In genomic region chr17:35710705-35711347, GRCm38 (mm10) we compare ENCODE assay signal across 8 mouse cellular contexts. TPM values are rescaled to one million over a fixed set of nuclear protein-coding genes. Genes with fewer than 3 reads are reported as not detected.
DNase-seq lines count a peak whose midpoint lies in the region; ATAC-seq and TF ChIP-seq lines count a peak whose summit lies in the region.

No protein-coding gene starts in this region.

- H3K9me3 ChIP-seq in forebrain, embryonic 16.5 days (ENCODE audit: control insufficient read depth, low read length) = no peaks in the 10 kb centered on the region

- peak overlapping the region; percentile 46; the same call in 1 of the 2 replicates for H3K27ac ChIP-seq in cerebellum, adult 2 months (ENCODE audit: insufficient read depth, low read length)
- H3K27ac ChIP-seq in forebrain, embryonic 16.5 days (ENCODE audit: low read length) = 0 out of 2 replicates have a peak overlapping the region, but pooled peaks have one; percentile 5

- no peak overlapping the region for H3K9ac ChIP-seq in forebrain, embryonic 16.5 days (replicated peaks; ENCODE audit: low read depth, low read length)

- H3K4me1 ChIP-seq in cerebellum, adult 2 months (ENCODE audit: control insufficient read depth, insufficient read depth, low read length) = peaks cover 10% of the 10 kb centered on the region
- peaks cover 15% of the 10 kb centered on the region for H3K4me1 ChIP-seq in forebrain, embryonic 16.5 days (replicated peaks; ENCODE audit: control insufficient read depth, insufficient read depth, low read length)

- peak; percentile 89 for ATAC-seq in forebrain, embryonic 16.5 days
- ATAC-seq in activated CD4-positive, CD25-positive, alpha-beta regulatory T cell, adult 4 months = no peak
- no peak for ATAC-seq in frontal cortex, adult (ENCODE audit: low TSS enrichment)

- H3K4me2 ChIP-seq in forebrain, embryonic 16.5 days (ENCODE audit: low read length) = 0 out of 2 replicates have a peak overlapping the region, but pooled peaks have one; percentile 8

- H3K27me3 ChIP-seq in cerebellum, adult 2 months (ENCODE audit: control insufficient read depth, insufficient read depth, low read length) = no peaks in the 10 kb centered on the region
- H3K27me3 ChIP-seq in forebrain, embryonic 16.5 days (replicated peaks; ENCODE audit: control insufficient read depth, insufficient read depth, low read length) = no peaks in the 10 kb centered on the region

- WGBS in cerebellum, adult 2 months = 26% methylated on average over 8 of the region's 8 CpGs
- 10% methylated on average over 8 of the region's 8 CpGs for WGBS in forebrain, embryonic 16.5 days

- DNase-seq in cerebellum, adult 2 months = peak in 1 of 2 experiments; percentile 53
- no peak for DNase-seq in cerebellum, adult 8-10 months
- DNase-seq in NIH3T3 (ENCODE audit: low read depth) = peak; percentile 51
- peak; percentile 86 to 92 for DNase-seq in kidney, postnatal 36 days
- DNase-seq in gastrocnemius, adult 8-10 months (ENCODE audit: low spot score in 2 of 2) = no peak

- no peaks in the 10 kb centered on the region for H3K36me3 ChIP-seq in forebrain, embryonic 16.5 days (ENCODE audit: control insufficient read depth, insufficient read depth)

- no peak overlapping the region for H3K4me3 ChIP-seq in cerebellum, adult 2 months (replicated peaks; ENCODE audit: insufficient read depth, low read depth, low read length)
- no peak overlapping the region for H3K4me3 ChIP-seq in forebrain, embryonic 16.5 days (replicated peaks; ENCODE audit: low read length)

- TF ChIP-seq CTCF in cerebellum, adult 2 months (IDR thresholded peaks at IDR 0.05; ENCODE audit: borderline replicate concordance, insufficient read depth, low read depth, low read length) = no peak

- TF ChIP-seq POLR2A in cerebellum, adult 2 months (IDR thresholded peaks at IDR 0.05; ENCODE audit: borderline replicate concordance, insufficient read depth, low read length) = no peak

RNA-seq across cellular contexts. Expression of gene Ddr1, which starts 6.4 kb away (rescaled TPM):
- 76.7 and 76.9 TPM in 2 replicates for polyA plus RNA-seq in cerebellum, adult 2 months (2012; rRNA removed)
- 113 and 116 TPM in 2 replicates for polyA plus RNA-seq in forebrain, embryonic 16.5 days (2015; fragmentation: Nextera tagmentation; extraction: Ambion mirVana)
- polyA plus RNA-seq in activated CD4-positive, CD25-positive, alpha-beta regulatory T cell, adult 4 months (2017; shearing (Covaris generic)) = under 1 TPM; 0.66 to 0.71 TPM
- 10 to 100 TPM; 13.7 to 20.0 (median 15.9) TPM for total RNA-seq in gastrocnemius, adult 8-10 months (2022)

RNA-seq across cellular contexts. Expression of gene Gtf2h4, which starts 37.3 kb away (rescaled TPM):
- 30.7 and 34.8 TPM in 2 replicates for polyA plus RNA-seq in cerebellum, adult 2 months (2012; rRNA removed)
- 34.6 and 35.3 TPM in 2 replicates for polyA plus RNA-seq in forebrain, embryonic 16.5 days (2015; fragmentation: Nextera tagmentation; extraction: Ambion mirVana)
- 10 to 100 TPM; 11.5 to 30.4 TPM for polyA plus RNA-seq in activated CD4-positive, CD25-positive, alpha-beta regulatory T cell, adult 4 months (2017; shearing (Covaris generic))
- total RNA-seq in gastrocnemius, adult 8-10 months (2022) = 10 to 100 TPM; 16.0 to 21.6 (median 17.9) TPM

RNA-seq across cellular contexts. Expression of gene Vars2, which starts 43.4 kb away (rescaled TPM):
- polyA plus RNA-seq in cerebellum, adult 2 months (2012; rRNA removed) = 35.5 and 35.9 TPM in 2 replicates
- polyA plus RNA-seq in forebrain, embryonic 16.5 days (2015; fragmentation: Nextera tagmentation; extraction: Ambion mirVana) = 19.0 and 19.8 TPM in 2 replicates
- polyA plus RNA-seq in activated CD4-positive, CD25-positive, alpha-beta regulatory T cell, adult 4 months (2017; shearing (Covaris generic)) = 10 to 100 TPM in 1 of 2 experiments, 1 to 10 TPM in 1; 9.3 to 11.8 TPM
- total RNA-seq in gastrocnemius, adult 8-10 months (2022) = 10 to 100 TPM in 2 of 4 experiments, 1 to 10 TPM in 2; 9.0 to 15.4 (median 10.3) TPM

Comparison
In these comparisons a context has a peak if more than half of its experiments do, and no peak if none do; other contexts are left out.
1. DNase-seq: peak in NIH3T3 (single experiment) and kidney, postnatal 36 days (2 of 2); none in cerebellum, adult 8-10 months (single experiment) and gastrocnemius, adult 8-10 months (0 of 2).
2. RNA of gene Ddr1, which starts 6.4 kb away (polyA plus RNA-seq): 113 to 116 TPM in forebrain, embryonic 16.5 days and 76.7 to 76.9 TPM in cerebellum, adult 2 months; 0.66 to 0.71 TPM in activated CD4-positive, CD25-positive, alpha-beta regulatory T cell, adult 4 months; every median in the first group is over 10 times any median in the second.